Mouse (Mus musculus) spleen, adult 12 weeks (tissue): ENCODE results near the gene Kalrn.
A peak's percentile ranks its signal among the peaks of the same experiment; 100 is the strongest.

ENCODE experiments used
- DNase-seq: peaks from one replicate; pipeline ENCODE4 v3.0.0; 2022; ENCODE audit warnings: low spot score

The Kalrn gene

DNA sequence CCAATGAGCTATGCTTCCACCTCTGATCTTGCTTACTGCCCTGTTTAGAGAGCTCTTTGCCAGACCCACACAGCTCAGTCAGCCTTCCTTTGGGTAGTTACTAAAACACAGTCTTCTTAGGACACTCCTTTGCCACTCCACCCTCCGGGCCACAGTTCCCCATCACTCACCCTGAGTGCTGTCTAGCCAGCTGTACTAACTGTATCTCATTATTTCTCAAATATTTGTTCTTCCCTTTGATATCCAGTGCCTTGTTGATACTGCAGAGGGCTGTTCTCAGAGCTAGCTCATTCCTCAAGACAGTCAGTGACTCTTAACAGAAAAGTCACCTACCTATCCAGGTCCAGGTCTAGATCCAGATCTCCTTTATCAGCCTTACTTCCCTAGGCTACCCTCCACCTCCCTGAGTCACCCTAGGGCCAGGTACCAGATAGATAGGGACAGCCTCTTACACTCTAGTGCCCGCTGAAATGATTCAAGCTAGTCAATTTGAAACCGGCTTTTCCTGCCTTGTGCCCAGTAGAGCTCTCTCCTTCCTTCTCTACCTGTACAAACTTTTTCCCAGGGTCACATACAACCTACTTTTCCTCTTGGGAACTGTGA, 502.0 kb downstream of the Kalrn start:
- DNase-seq = no peak

DNA sequence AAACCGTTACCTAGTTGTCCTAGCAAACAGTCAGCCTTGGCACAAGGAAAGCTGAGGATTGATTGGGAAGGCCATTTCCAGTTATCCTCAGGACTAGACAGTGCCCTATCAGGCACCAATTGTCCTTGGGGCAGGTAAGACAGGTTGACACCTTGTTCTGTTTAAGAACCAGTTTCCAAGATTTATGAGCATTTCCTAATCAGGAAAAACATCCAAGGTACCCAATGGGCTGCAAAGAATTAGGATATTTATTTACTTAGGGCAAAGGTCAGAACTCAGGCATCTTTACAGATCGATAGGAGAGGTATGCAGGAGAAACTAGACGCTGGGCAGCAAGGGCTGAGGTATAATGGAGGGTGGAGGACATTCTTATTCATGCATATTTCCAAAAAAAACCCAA, 503.9 kb downstream of the Kalrn start:
- DNase-seq = no peak

DNA sequence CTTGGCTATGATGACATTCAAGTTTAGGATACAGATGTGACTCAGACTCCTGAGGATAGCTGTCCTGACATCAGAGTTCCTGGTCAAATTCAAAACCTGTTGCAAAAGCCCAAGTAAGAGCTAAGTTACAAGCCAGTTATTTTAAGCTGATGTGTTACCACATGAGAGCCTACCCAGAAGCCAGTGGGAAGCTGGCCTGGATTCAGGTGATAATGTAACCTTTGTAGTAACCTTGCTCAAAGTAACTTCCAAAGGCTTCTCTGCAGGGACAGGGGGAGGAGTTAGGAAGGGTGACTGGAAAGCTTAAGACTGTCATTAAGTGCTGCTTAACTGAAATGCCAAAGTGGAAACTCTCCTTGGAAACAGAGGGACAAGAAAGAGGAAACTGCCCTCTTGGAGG, 506.4 kb downstream of the Kalrn start:
- DNase-seq = no peak

DNA sequence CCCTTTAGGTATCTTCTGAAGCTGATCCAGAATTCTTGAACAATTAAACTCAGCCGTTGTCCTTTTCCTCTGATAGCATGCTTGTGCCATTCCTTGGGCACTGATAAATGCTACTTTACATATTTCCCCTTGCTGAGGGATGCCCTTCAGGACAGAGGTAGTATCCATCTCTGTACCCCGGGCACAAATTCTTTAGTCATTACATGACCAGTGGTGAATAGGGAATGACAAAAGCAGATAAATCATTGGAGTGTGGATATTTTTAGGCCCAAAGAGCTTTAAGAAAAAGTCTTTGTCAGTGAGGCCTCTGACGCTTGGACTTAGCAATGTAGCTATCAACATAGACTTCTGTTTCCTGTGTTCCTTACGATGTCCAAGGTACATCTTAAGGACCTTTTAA, 507.0 kb downstream of the Kalrn start:
- no peak for DNase-seq

DNA sequence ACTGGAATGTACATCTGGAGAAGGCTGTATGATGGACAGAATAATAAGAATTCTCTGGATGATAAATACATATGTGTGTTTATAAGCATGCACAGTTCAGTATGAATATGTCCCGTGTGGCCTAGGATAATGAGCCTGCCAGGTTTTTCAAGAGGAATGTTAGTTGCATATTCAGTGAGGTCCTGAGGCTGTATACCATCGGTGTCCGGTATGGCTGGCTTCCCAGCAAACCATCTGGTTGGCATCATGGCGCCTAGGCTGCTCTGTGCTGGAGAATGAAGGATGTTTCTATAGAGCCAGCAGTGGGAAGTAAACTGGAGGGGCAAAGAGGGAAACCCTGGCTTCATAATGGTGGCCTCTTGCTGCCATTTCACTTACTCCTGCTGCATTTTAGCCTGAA, 510.0 kb downstream of the Kalrn start:
- no peak for DNase-seq

DNA sequence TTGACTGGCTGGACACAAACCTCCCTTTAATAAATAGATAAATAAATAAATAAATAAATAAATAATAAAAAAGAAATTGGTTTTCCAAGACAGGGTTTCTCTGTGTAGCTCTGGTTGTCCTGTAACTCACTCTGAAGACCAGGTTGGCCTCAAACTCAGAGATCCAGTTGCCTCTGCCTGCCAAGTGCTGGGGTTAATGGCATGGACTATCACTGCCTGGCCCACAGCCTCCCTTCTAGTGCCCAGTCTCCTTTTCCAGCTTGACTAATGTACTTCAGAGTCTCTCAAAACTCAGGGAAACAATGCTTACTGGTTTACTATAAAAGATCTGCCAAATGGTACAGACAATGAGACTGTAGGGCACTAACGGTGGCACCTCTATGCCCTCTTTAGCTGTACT, 511.7 kb downstream of the Kalrn start:
- no peak for DNase-seq

DNA sequence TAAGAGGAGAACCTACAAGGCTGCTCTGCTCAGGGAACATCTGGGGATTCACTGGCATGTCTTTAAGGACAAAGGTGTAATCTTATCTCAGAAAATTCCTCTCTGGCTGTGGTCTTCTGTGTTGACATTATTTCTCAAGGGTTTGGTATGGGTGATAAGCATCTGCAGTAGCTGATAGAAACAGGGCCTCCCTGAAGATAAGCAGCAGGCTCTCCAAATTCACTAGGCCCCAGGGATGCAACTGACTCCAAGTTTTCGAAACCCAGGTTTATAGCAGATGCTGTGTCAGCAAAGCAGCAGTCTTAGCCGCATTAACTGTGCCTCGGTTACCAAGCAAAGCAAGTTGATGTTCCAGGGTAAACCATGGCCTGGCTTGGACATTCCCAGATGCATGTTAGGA, 514.7 kb downstream of the Kalrn start:
- no peak for DNase-seq

DNA sequence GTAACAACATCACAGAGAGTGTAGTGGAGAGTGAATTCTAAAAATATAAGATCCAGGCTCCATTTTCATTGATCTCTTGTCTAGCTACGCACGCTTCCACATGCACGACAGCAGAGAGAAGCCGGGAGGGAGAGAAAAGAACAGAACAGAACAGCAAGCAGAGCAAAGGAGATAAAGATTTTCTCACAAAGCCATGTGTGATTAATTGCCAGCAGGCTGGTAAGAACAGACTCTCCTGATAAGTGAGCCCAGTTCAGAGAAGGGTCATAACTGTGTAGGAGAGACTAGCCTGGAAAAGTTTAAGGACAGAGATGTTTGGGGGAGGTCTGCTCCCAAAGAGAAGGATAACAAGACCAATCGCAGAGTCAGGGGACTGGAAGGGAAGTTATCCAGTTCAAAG, 515.9 kb downstream of the Kalrn start:
- DNase-seq = no peak

DNA sequence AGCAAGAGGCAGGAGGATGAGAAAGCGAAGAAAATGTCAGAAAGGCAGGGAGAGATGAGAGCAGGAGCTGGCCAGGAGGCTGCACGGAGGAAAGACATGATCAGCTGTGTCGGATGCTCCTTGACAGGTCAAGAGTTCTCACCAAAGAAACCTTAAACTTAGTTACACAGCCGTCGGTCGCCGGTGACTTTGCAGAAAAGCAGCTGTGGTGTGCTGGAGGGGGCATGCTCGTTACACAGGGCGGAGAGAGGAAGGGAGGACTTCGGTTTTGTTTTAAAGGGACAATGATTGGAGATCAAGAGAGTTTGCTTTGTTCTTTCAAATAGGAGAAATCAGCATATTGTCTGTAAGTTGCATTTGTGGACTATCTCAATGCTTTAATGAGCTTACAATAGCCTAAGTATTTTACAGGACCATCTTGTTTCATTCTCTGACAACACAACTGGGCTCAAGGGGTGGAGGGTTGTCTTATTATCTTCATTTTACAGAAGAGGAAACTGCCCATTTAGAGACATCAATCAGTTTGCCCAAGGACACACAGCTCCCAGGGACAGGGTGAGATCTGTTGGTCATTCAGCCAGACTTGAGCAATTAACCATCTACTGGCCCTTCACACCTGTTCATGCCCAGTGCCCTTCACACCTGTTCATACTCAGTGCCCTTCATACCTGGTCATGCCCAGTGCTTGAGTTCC, 516.8 kb downstream of the Kalrn start:
- peak; percentile 18 for DNase-seq

DNA sequence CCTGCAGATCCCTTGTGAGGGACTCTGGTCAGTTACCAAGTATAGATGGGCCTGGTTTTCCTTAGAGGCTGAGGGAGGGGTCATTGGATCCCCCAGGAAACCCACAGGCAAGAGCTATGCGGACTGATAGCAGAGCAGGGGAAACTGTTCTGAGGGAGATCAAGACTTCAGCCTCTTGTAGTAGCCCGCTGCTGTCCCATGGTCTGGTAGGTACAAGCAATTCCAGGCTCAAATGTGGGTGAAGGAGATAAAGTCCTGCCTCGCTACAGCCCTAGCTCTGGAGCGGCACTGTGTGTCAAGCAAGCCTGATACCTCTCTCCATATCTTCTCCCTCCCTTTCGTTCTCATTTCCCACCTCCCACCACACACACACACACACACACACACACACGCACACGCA, 523.2 kb downstream of the Kalrn start:
- DNase-seq = peak; percentile 36

DNA sequence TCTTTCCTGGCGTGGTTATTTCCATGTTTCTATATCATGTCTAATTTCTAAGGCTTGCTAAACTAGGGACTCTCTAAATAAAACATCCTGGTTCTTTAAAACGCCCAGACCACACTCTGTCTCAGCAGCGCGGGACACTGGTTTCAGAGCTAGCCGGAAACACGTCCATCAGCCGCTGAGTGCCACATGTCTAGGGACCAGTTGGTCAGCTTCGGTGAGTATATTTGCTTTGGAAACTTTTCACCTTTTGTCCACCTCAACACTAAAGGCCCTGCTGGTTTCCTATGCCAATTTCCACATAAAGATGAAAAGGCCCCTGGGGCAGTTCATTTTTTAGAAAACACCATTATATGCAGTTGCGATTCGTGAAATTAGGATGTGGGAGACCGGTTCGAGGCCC, 524.0 kb downstream of the Kalrn start:
- no peak for DNase-seq

DNA sequence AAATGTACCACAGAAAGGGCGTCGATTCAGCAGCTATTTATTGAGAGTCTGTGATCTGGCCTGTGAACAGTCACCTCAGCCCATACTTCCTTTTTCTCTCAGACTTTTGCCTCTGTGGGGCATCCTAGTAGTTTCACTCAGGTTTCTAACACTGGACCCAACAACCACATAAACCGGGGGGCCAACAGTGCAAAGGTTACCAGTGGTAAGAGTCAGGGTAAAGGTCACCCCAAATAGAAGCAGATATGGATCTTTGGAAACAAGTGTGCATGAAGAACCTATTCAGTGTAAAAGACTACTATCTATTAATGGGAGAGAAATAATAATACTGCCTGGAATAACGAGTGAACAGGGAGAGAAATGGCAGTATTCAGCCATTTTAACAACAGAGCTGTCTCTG, 525.1 kb downstream of the Kalrn start:
- no peak for DNase-seq

DNA sequence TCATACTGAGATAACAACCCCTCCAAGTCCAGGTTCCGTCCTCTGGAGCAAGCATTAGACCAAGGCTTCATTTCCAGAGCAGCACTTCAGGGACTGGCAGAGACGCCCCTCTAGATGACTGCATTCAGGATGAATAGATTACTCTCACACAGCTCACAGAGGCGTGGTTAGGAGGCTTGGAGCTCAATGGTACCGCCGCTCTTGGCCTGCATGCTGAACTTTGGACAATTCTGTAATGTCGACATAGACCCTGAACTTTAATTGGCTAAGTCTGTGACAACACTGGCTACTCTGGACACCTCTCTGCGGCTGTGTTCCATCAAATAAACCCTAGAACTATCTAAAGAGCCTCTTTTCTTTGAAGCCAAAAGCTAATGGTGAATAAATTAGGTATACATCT, 525.8 kb downstream of the Kalrn start:
- no peak for DNase-seq

DNA sequence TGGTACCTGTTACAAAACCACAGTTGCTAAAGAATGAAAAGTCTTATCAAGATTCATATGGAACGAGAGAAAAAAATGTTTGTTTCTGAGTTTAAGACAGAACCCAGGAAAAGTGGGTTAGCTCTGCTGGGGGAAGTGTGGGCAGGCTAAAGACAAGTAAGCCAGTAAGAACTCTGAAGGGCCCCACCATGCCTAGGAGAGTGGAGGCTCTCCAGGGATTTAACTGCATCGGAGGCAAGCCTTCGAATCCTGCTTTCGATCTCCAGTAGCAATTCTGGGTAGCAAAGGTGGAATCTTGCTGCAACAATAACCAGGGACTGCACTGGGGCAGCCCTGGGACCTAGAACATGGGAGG, 526.3 kb downstream of the Kalrn start:
- no peak for DNase-seq

DNA sequence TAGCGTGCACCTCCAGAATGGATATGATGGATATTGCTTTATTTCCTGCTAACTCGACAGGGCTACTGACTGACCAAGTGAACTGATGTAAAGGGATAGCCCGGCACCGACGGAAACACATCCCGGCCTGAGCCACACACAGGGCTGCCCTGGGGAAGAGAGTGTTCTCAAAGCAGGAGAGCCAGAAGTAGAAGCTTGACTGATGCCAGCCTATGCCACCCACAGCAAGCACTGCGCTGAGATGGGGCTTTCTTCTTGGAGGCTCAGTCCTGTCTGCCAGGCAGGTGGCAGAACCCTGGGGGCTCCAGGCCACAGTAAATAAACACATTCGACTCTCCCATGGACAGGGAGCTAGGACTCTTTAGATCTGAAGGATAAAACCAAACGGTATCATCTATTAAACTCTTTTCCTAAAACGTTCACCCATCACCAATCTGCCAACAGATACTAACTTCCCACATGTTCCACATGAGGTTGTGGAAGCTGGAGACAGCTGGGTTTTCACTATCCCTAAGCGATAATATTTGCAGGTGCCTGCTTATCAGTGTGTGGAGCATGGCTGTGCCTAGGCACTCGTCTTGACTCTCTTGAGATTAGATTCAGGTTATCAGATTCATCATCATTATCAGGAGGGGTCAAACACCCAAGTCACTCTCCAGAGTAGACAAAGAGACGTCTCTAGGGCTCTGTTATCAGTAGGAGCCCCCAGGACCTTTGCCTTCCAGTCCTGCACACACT, 526.9 kb downstream of the Kalrn start:
- DNase-seq = no peak

DNA sequence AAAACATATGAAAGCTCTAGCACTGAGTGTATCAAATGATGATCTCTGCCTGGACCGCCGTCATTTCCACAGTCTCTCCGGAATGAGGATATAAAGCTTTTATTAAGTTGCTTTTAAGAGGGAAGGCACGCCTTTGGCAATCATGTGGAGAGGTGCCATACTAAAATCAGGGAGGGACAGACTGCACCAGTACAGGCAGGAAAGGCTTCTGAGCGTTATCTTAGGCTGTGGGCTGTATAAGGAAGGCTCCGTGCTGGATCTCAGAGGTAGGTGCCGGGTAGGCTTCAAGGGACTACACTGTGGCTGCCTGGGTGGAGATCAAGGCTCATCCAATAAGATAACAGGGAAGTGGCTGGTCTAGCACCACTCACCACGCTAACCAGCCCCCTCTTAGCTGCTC, 528.8 kb downstream of the Kalrn start:
- no peak for DNase-seq

DNA sequence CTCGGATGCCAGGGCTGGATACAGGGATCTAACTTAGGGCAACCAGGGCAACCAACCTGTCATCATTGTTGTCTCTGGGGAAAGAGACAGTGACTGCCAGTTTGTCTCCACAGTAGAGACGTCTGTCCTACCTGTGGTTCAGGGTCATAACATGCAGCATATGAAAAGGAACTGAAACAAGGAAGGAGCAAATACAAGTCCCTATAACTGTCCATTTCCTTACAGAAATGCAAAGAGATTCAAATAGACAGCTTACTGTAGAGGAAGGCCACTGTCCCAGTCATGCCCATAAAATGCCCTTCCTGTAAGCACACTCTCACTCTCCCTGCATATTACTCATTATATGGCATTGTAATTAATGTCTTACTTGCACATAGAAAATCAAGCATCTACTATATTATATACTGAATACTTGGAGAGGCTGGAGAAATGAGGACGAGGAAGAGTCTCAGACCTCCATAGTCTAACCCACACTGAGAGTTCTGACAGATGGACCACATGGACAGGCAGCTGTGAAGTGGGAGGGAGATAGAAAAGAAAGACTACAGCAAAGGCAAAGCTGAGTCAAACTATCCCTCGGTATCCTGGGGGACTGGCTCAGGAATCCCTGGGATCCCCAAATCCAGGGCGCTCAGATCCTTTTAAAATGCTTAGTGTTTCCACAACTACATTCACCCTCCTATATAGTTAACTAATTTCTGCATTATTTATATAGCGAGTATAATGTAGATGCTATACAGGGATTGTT, 530.1 kb downstream of the Kalrn start:
- DNase-seq = no peak

DNA sequence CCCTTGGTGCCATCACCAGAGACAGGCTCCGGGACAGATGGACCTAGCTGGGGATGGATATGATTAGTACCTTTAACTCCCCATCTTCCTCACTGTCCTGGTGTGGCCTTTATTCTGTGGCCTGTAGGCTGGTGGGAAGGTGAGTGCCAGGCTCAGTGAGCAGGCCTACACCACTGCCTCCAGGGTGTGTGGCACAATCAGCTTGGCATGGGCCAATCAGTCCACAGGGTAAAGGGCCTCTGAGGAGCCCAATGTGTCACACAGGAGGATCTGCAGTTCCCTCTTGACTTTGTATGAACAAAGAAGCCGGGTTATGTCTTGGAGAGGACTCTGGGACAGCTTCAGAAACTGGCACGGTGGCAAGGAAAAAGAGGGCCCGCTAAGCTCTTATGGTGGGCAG, 530.7 kb downstream of the Kalrn start:
- DNase-seq = no peak

DNA sequence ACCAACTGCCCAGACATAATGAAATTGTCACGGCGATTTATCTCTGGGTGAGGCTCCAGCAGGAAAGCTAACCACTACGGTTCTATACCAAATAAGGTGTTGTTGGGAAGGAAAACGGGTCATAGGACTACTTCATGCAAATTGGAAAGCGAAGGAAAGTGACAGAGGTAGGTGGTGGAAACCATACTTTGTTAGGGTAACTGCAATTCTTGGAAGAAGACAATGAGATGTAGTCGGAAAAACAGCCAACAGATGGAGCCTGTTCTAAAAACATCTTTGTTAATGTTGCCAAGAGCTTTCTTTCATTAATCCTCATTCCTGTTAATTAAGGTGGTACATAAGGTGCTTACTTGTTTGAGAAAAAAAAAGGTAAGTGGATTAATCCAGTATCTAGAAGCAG, 533.1 kb downstream of the Kalrn start:
- no peak for DNase-seq

DNA sequence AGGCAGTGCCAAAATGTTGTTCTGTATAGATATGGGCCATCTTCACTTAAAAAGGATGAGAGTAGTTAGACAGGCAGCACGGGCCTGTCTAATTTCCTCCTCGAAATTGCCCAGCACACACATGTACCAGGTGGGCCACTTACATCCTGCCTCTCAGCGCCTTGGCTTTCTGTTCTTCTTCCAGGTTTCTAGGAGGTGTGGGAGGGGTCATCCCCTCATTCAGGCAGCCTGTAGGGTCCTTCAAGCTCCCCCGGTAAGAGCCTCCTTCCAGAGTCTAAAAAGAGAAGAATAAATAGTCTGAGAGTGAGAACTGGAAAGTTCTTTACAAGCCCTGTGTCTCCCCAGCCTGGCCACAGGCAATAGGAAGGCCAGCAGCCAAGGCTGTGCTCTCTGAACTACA, 533.6 kb downstream of the Kalrn start:
- no peak for DNase-seq

DNA sequence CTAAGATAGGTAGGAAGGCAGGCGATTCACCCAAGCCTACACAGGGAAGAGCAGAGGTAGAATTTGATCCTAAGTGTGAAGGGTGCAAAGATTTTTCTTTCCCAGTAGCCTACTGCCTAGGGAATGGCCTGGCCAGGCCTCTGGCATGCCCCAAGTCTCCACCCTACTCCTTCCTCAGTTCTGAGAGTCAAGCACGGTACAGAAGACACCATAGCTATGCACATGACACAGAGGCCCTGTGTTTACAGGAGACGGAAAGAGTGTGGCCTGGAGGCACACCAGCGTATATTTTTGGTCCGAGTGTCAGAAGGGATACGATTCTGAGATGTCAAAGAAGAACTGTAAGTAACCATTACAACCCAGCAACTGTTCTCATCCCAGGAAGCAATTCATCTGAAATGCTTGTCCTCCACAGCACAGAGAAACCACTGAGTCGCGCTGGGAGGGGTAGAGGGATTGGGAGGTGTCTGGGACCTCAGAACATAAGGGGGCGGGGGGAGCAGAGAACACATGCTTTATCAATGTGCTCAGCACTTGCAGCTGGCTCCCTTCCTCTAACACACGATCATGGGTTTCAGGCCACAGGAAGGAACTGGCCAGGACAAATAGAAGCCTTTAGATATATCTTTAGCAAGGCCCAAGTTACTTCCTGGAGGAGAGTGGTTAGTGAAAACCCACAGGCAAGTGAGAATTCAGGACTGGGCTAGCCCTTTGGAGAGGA, 536.8 kb downstream of the Kalrn start:
- no peak for DNase-seq

DNA sequence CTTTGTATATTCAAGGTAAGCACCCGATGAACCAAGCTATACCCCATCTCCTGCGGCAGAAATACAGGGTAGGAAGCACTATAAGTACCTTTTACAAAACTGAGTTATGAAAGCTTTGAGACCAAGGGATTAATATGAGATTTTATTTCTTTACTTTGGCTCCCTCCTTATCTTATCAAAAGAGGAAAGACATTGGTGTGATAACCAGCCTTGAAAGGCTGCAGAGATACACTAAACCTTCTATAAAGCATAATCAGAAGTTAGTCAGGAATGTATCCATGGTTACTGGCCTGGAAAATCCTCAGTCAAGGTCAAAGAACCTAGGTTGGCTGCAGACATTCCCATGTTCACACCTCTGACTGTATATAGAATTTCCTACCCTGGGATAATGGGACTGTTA, 537.6 kb downstream of the Kalrn start:
- no peak for DNase-seq
